Mouse (Mus musculus) heart, embryonic 14.5 days (tissue): ENCODE measurements at regions not wholly inside any gene's neighbourhood (a gene's known extent, or its start where the extent isn't known, plus 50 kb on each side); places are given as distances from the start of the nearest gene placed in this dataset.
A peak's percentile ranks its signal among the peaks of the same experiment; 100 is the strongest.

ENCODE experiments used
- ATAC-seq: fragments of 200-750 bp; cut with Nextera tagmentation; 2 replicates; pipeline ENCODE4 v1.8.0; 2017; ENCODE audit warnings: low read depth, moderate TSS enrichment; ENCODE audit not compliant: insufficient number of reproducible peaks, insufficient read depth, low FRiP score
- H3K27ac ChIP-seq, 2 experiments: fragments of 200-500 bp in 1 of 2; fragments of 300-500 bp in 1 of 2; sonication (generic) in 1 of 2; replicated peaks in 1 of 2; 2 replicates each; pipeline ENCODE4 v1.5.1; 2012 to 2014; ENCODE audit warnings: low read depth in 2 of 2, low read length in 2 of 2, control low read depth in 1 of 2, mild to moderate bottlenecking in 1 of 2, mixed read lengths in 1 of 2; ENCODE audit not compliant: control insufficient read depth in 1 of 2, insufficient read depth in 1 of 2
- H3K27me3 ChIP-seq: fragments of 300-500 bp; sonication (generic); 2 replicates; pipeline ENCODE4 v1.6.1; 2014; ENCODE audit warnings: mild to moderate bottlenecking, low read length, control low read depth; ENCODE audit not compliant: control insufficient read depth, insufficient read depth
- H3K36me3 ChIP-seq: fragments of 300-500 bp; sonication (generic); 2 replicates; pipeline ENCODE4 v1.6.1; 2014; ENCODE audit warnings: mild to moderate bottlenecking, control low read depth, low read length, mixed read lengths; ENCODE audit not compliant: control insufficient read depth, insufficient read depth
- H3K4me1 ChIP-seq, 2 experiments: fragments of 200-500 bp in 1 of 2; fragments of 300-500 bp in 1 of 2; sonication (generic) in 1 of 2; 2 replicates each; pipeline ENCODE4 v1.6.1; 2012 to 2014; ENCODE audit warnings: low read length in 2 of 2, control low read depth in 1 of 2, mixed read lengths in 1 of 2; ENCODE audit not compliant: control insufficient read depth in 2 of 2, insufficient read depth in 2 of 2
- H3K4me2 ChIP-seq: fragments of 300-500 bp; sonication (generic); 2 replicates; pipeline ENCODE4 v1.6.1; 2014; ENCODE audit warnings: mild to moderate bottlenecking, low read length
- H3K4me3 ChIP-seq, 2 experiments: fragments of 200-500 bp in 1 of 2; fragments of 300-500 bp in 1 of 2; sonication (generic) in 1 of 2; 2 replicates each; pipeline ENCODE4 v1.5.1; 2012 to 2014; ENCODE audit warnings: low read length in 2 of 2, mild to moderate bottlenecking in 2 of 2, control low read depth in 1 of 2, low read depth in 1 of 2, moderate library complexity in 1 of 2; ENCODE audit not compliant: control insufficient read depth in 1 of 2, insufficient read depth in 1 of 2
- H3K9ac ChIP-seq: fragments of 300-500 bp; sonication (generic); 2 replicates; pipeline ENCODE4 v1.6.1; 2014; ENCODE audit warnings: mild to moderate bottlenecking, low read length
- H3K9me3 ChIP-seq: fragments of 300-500 bp; sonication (generic); 2 replicates; pipeline ENCODE4 v1.6.1; 2016; ENCODE audit warnings: low read length, control low read depth; ENCODE audit not compliant: control insufficient read depth
- WGBS: fragments of 180-500 bp; shearing (Covaris S2); extraction: QIAGEN DNeasy Blood & Tissue Kit; methylation state at CpG from one replicate; pipeline ENCODE4 v1.1.7; 2014; 5-methylcytosine and 5-hydroxymethylcytosine counted together

DNA sequence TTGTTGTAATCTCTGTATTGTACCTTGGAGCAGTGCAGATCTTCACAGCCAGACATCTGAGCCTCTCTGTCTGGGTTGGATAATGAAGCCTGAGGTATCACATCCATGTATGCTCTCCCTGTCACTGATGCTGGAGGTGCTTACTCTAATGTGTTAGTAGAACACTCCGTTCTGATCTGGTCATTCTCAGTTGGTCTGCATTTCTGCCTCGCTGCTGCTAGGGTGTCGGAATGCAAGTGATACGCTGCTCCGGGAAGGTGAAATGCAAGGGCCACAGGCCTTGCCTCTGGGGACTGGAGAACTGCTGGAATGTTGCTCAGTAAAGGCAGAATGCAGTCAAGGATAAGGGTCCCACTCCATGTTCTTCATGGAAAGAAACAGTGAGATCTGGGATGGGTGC lies 67.1 kb upstream of the Gm6993 start:
- ATAC-seq: no peak
- H3K4me3 ChIP-seq: no peak overlapping the region
- H3K4me1 ChIP-seq: peaks cover 0 to 4% of the 10 kb centered on the region in 2 experiments; a peak in 1 of 4 replicates
- H3K9ac ChIP-seq: no peak overlapping the region
- H3K36me3 ChIP-seq: no peaks in the 10 kb centered on the region
- 36% methylated on average over 5 of the region's 5 CpGs for WGBS
- H3K4me2 ChIP-seq: no peak overlapping the region
- H3K27me3 ChIP-seq: no peaks in the 10 kb centered on the region
- H3K9me3 ChIP-seq: no peaks in the 10 kb centered on the region
- no peak overlapping the region for H3K27ac ChIP-seq

DNA sequence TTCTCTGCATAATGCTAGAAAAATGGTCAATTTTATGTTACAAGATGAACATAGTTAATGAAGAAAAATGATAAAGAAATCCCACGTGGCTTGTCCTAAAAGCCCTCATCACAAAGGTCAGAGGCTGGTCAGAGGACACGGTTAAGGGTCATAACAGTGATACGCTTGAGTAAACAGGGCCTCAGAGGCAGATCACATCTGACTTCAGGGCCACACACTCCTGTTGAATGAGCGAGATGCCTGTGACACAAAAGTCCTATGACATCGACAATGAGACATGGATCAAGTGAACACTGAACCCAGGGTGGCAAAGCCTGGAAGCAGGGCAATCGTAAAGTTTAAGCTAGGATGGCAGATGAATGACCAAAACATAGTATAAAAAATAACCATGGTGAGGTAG lies 61.0 kb upstream of the Gm6993 start:
- Histone ChIP-seq H3K36me3 (no peaks in the 10 kb centered on the region), H3K9ac (no peak overlapping the region)

DNA sequence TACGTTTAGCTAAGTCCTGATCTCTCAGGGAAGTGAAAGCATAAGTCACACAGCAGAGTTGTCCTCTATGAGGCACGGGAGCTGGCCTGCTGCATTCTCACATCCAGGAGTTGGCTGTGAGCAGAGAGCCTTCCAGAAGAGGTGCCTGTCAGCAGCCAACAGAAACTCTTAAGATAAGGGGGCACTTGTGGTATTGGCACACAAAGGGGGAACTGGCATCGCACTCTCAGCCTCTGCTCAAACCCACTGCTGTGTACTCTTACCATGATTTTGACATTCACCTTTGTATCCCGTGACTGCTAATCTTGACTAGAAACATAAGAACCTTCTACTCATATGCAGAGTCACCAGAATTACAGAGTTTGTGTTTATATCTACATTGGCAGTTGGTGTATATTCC lies 56.9 kb upstream of the Gm6993 start:
- no peak overlapping the region for H3K9ac ChIP-seq
- H3K4me1 ChIP-seq: peaks cover 16 to 22% of the 10 kb centered on the region in 2 experiments
- peak; percentile 86 for ATAC-seq
- H3K9me3 ChIP-seq: no peaks in the 10 kb centered on the region
- no peak overlapping the region for H3K4me3 ChIP-seq
- H3K27ac ChIP-seq: peak overlapping the region; percentile 59 to 75
- 12% methylated on average over 4 of the region's 4 CpGs for WGBS
- no peaks in the 10 kb centered on the region for H3K36me3 ChIP-seq
- 0 out of 2 replicates have a peak, but pooled peaks cover 3% of the 10 kb centered on the region for H3K27me3 ChIP-seq
- H3K4me2 ChIP-seq: peak overlapping the region; percentile 31; the same call in 1 of the 2 replicates

More for the DNA sequence above, 61.0 kb upstream of the Gm6993 start:
- Histone ChIP-seq H3K27me3 (no peaks in the 10 kb centered on the region), H3K4me2 (no peak overlapping the region), H3K4me1 (peaks cover 8 to 13% of the 10 kb centered on the region in 2 experiments), H3K4me3 (no peak overlapping the region), H3K9me3 (no peaks in the 10 kb centered on the region), H3K27ac (no peak overlapping the region)
- no peak for ATAC-seq
- 78% methylated on average over 6 of the region's 6 CpGs for WGBS

DNA sequence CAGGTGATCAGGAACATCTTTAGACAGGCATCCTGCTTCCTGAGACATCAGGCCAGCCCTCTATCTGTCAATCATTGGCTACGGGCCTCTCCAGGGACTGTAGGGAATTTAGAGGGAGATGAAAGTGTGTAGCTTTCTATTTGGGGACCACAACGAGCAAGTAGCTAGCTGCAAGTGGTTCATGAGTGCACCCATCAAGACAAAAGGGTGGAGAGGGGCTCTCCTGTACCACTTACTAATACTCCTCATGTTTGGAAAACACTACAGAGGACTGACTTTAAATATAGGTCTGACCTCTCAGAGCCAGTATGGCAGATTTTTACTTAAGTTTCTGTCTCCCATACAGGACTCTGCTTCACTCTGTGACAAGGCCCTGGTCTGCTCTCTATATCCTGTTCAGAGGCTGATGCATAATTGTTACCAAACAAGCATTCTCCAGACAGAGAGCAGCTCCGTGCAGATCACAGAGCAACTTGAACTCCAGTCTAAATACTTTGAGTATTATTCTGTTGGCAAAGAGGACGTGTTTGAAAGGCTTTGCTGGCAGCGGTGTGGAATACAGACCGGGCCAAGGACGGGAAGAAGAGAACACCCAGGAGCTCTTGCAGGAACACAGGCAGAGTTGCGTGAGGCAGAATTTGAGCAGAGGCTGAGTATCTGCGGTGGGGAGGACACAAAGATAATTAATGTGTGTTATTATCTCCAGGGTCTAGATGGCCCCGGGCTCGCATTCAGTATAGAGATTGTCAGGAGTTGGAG lies 56.2 kb upstream of the Gm6993 start:
- peak overlapping the region; percentile 59 to 80 for H3K27ac ChIP-seq
- H3K4me2 ChIP-seq: peak overlapping the region; percentile 0; the same call in 1 of the 2 replicates
- no peaks in the 10 kb centered on the region for H3K36me3 ChIP-seq
- WGBS: 38% methylated on average over 11 of the region's 11 CpGs
- no peak overlapping the region; the same call in 1 of the 2 replicates for H3K9ac ChIP-seq
- no peaks in the 10 kb centered on the region for H3K9me3 ChIP-seq
- H3K4me3 ChIP-seq: no peak overlapping the region
- H3K27me3 ChIP-seq: 0 out of 2 replicates have a peak, but pooled peaks cover 3% of the 10 kb centered on the region
- no peak for ATAC-seq
- H3K4me1 ChIP-seq: peaks cover 16 to 22% of the 10 kb centered on the region in 2 experiments

DNA sequence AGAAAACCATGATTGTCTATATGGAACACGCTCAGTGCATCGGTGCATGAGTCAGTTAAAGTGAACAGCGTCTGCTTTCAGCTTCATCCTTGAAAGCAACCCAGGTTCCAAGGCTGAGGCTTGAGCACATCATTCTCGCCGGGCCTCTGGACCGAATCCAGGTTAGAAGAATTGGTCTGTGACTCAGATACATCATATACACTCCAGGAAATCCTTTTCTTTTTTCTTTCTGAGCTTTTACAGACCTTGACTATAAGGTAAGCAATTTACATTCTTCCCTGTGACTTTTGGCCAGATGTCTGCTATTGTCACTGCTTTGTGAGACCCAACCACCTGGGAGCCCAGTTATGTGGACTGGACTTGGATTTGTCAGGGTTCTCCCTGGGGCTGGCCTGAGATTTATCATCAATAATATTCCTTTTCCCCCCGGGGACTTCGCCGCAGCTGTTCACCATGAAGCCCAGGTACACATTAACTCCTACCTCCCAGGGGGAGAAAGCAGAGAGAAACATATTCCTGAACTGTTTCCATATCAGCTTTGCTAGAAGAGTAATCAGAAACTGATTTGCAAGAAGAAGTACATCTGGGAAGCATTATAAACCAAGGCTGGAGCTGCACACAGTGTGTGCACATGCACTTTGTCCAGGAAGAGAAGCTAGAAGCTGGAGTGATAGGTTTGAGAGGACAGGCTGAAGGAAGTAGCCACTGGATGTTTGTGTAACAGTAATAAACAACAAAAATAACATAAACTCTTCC lies 55.2 kb upstream of the Gm6993 start:
- WGBS: 79% methylated on average over 9 of the region's 9 CpGs
- Histone ChIP-seq H3K27me3 (0 out of 2 replicates have a peak, but pooled peaks cover 3% of the 10 kb centered on the region), H3K27ac (peak overlapping the region in 1 of 2 experiments; percentile 59; a peak in 2 of 4 replicates), H3K4me1 (peaks cover 16 to 22% of the 10 kb centered on the region in 2 experiments), H3K9me3 (no peaks in the 10 kb centered on the region), H3K4me2 (no peak overlapping the region), H3K9ac (no peak overlapping the region), H3K4me3 (no peak overlapping the region), H3K36me3 (no peaks in the 10 kb centered on the region)
- ATAC-seq: no peak

DNA sequence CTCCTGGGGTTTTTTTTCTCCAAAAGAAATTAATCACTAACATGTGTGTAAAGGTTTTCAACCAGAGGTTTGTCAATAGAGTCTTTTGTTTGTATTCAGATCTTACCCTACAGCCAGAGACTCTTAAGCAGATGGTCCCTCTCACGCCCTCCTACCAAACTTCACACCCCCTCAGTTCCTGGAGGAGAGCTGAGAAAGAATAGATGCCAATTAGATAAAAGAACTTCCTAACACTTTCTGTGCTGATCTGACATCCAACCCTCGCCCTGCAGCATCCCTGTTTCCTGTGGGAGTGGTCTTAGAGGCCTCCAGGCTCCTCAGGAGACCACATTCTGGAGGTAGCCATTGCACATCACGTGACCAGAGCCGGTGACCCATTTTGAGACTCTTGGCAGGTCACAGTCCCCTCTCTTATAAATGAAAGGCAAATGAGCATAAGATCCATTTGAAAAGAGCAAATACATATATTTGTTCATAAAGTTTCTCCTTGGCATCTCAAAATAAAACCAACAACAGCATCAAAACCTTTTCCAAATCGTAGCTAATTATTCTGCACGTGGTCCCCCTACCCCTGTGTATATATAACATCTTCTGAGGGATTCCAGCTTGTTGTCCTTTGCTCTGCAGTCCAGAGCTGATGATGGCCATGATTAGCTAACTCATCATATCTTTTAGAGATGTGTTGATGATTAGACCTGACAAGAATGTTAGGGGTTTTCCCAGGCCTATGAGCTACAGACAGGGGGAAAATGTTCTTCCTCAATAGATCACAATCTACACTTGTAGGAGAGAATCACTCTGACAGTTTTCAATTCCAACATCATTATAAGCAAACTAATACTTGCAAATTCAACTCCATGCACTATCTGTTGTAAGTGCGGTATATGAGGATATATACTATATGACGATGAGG lies 54.4 kb upstream of the Gm6993 start:
- H3K27ac ChIP-seq: no peak overlapping the region
- no peak for ATAC-seq

DNA sequence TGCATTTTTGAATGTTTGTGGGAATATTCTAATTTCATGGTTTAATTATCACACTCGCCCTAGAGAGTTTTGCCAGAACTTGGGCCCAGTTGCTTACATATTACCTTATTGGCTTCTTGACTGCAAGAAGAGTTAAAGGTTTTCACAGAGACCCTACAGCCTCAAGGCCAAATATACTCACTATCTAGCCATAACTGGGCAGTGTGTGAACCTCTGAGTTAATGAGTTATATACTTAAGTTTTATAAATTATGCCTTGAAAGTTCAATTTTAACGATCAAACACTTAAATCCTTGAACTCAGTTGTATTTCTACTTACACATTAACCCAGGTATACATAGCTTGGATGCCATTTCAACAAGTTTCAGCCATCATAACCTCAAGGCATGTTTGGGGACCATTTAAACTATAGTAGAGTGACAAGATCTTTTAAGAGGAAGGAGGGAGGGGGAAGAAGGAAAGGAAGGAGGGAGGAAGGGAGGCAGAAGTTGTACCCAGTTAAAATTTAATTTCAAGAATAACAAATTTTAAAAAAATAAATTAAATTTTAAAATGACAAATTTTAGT lies 52.5 kb upstream of the Gm6993 start:
- Histone ChIP-seq H3K4me1 (peaks cover 20 to 30% of the 10 kb centered on the region in 2 experiments), H3K9me3 (no peaks in the 10 kb centered on the region), H3K4me2 (no peak overlapping the region), H3K9ac (no peak overlapping the region), H3K27ac (no peak overlapping the region), H3K4me3 (no peak overlapping the region), H3K27me3 (0 out of 2 replicates have a peak, but pooled peaks cover 3% of the 10 kb centered on the region), H3K36me3 (no peaks in the 10 kb centered on the region)
- 88% methylated on average over 2 of the region's 2 CpGs for WGBS
- ATAC-seq: no peak

More for the DNA sequence above, 54.4 kb upstream of the Gm6993 start:
- H3K9ac ChIP-seq: no peak overlapping the region
- no peak overlapping the region for H3K4me3 ChIP-seq
- peaks cover 16 to 22% of the 10 kb centered on the region in 2 experiments for H3K4me1 ChIP-seq
- H3K27me3 ChIP-seq: 0 out of 2 replicates have a peak, but pooled peaks cover 3% of the 10 kb centered on the region
- WGBS: 76% methylated on average over 8 of the region's 8 CpGs
- H3K9me3 ChIP-seq: no peaks in the 10 kb centered on the region
- H3K4me2 ChIP-seq: no peak overlapping the region
- H3K36me3 ChIP-seq: no peaks in the 10 kb centered on the region
